Mouse (Mus musculus) liver, adult (tissue): Measurements from ENCODE around the gene Hyou1.

ENCODE experiments used
- GATA4 ChIP-seq: IDR thresholded peaks from 2 replicates; pipeline ENCODE4 v1.6.1; 2014; ENCODE audit warnings: mild to moderate bottlenecking, low read length; ENCODE audit not compliant: insufficient replicate concordance

Hyou1 gene

DNA sequence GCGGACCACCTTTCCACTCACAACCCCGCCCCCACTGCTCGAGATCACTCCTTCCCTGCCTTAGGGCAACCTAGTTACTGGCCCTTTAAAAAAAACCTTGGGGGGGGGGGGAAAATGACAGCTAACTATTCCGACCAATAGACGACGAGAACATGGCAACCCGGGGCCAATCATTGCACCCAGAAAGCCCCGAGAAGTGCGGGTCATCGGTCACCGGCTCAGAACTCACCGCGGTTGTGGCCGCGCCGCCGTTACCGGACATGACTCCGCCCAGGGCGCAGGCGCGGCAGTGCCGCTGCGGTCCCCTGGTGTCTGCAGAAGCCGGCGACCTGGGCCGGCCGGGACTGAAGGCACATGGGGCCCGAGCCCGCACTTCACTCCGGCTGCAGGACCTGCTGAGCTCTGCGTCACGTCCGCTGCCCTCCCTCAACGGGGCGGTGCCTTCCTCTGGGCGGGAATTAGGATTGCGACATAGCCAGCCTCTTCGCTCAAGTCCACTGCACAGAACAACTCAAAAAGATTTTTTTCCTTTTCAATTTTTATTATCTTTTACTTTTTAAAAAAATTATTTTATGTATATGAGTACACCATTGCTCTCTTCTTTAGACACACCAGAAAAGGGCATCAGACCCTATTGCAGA is 35.4 kb upstream of the Hyou1 start, which contains the start of gene Hmbs:
TSS of gene Hmbs (minus strand) at position 448 of the 641 bp plus-strand sequence.
- no peak; the same call in 1 of the 2 replicates for TF ChIP-seq GATA4

DNA sequence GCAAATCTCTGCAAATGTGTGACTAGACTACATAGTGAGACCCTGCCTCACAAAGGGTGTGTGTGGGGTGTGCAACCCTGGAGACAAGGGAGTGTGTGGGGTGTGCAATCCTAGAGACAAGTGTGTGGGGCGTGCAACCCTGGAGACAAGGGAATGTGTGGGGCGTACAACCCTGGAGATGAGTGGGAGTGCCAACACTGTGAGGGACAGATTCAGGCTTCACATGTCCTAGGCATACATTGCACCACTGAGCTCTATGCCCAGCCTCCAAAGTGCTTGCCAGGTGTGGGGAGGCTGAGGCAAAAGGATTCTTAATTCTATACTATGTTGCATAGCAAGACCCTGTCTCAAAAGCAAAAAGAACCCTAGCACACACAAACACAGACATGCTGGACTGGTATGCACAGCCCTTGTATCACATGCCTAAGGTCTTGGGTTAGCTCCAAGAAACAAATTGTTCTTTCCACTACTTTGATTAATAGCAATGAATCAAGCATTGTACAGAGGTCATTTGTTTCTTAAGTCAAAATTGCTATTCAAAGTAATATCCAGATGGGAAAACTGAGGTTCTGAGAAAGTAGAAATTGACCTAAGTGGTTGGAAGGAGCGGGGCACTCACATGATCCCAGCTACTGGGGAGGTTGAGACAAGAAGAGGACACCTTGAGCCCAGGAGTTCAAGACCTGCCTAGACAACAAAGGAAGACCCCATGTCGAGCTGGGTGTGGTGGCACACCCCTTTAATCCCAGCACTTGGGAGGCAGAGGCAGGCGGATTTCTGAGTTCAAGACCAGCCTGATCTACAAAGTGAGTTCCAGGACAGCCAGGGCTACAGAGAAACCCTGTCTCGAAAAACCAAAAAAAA is 33.5 kb upstream of the Hyou1 start:
- TF ChIP-seq GATA4: no peak

DNA sequence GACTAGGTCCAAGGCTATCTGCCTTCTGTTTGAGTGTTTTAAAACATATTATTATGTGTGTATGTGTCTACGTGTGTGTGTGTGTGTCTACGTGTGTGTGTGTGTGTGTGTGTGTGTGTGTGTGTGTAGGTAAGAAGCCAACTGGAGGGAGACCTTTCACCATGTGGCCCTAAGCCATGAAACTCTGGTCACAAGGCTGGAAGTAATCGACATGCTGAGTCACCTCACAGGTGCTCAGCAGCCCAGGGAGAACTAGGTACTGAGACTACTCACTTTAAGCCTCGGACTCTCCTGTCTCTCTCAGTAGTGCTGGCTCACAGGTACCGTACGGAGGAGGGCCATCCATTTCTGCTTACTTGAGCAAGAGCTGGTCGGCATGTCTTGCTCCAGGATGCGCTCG is 32.1 kb upstream of the Hyou1 start:
- TF ChIP-seq GATA4: no peak

DNA sequence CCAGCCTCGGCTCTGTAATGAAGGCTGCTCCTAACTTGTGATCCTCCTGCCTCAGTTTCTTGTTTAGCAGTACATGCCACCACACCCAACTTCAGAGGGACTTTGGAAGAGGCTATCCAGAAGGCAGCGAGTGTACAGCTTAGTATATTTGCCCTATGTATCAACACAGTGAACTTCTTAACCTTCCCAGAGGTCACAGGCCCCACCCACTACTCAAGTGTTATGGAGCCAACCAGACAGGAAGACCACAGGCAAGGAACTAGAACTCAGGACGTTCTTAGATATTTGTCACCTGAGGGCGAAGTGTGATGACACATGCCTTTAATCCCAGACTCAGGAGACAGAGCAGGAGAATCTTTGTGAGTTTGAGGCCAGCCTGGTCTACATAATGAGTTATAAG is 31.7 kb upstream of the Hyou1 start:
- no peak for TF ChIP-seq GATA4

DNA sequence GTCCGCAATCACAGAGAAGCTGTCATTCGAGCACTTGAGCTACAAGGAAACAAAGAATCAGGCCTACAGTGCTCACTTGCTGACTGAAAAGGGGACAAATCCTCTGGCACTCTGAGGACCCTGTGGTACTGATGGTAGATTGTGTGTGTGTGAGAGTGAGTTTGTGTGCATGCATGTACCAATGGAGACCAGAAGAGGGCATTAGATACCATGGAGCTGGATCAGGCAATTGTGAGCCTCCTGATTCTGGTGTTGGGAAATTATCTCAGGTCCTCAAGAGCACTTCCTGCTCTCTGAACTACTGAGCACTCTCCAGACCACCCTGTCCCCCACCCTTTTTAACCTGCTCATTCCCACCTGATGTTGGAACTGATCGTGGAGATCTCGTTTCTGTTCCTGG is 30.7 kb upstream of the Hyou1 start:
- TF ChIP-seq GATA4: no peak

DNA sequence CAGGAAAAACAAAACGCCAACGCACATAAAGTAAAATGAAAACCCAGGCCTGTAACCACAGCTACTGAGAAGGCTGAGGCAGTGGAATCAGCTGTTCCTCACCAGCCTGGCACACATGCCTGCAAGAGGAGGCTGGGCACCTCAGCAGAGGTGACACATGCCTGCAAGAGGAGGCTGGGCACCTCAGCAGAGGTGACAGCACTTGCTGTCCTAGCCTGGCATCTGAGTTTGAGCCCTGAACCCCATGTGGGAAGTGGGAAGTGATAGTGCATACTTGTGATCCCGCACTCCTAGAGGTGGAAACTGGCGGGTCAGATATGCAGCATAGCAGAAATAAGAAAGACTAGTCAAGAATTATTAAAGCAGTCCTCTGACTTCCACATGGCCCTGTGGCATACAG is 27.9 kb upstream of the Hyou1 start:
- no peak for TF ChIP-seq GATA4

DNA sequence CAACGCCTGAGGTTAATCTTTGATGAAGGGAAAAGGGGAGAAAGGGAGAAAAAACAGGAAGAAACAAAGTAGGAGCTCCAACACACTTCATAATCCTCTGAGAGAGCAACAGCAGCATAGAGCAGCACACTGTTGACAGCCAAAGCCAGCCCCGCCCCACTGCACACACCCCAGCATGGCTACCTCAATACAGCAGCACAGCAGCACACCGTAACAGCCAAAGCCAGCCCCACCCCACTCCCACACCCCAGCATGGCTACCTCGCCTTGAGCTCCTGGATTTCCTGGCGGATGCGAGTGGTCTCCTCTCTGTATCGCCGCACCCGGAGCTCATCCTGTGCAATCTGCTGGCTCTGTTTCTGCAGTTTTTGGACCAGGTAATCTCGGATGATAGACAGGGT is 27.0 kb upstream of the Hyou1 start:
- TF ChIP-seq GATA4: no peak

DNA sequence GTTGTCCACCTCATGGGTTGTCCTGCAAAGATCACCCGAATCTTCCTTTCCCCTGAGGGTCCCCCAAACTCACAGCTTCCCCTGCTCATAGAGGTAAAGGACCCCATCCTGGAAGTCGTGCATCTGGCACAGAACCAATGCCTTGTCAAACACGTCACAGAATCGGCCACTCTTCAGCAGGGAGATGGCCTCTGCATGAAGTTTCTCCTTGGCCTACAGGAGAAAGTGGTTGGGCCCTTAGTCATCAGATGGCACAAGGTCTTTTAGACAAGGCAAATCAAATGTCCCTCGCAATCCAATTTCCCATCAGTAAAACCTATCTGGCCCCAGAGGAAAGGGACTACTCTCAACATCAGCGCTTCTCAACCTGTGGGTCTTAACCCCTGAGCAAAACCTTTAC is 26.1 kb upstream of the Hyou1 start:
- no peak for TF ChIP-seq GATA4

DNA sequence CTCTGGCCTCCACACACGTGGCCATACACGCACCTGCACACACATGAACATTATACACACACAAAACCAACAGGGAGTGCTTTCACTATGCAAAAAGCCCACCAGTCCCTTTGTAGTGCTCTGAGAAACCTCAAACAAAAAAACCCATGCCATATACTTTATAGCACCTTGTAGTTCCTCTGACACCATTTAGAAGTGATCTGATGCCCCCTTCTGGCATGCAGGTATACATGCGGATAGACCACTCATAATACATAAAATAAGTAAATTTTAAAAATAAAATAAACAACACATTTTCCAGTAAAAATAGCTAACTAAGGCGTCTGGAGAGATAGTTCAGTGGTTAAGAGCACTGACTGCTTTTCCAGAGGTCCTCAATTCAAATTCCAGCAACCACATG is 22.1 kb upstream of the Hyou1 start:
- no peak for TF ChIP-seq GATA4

DNA sequence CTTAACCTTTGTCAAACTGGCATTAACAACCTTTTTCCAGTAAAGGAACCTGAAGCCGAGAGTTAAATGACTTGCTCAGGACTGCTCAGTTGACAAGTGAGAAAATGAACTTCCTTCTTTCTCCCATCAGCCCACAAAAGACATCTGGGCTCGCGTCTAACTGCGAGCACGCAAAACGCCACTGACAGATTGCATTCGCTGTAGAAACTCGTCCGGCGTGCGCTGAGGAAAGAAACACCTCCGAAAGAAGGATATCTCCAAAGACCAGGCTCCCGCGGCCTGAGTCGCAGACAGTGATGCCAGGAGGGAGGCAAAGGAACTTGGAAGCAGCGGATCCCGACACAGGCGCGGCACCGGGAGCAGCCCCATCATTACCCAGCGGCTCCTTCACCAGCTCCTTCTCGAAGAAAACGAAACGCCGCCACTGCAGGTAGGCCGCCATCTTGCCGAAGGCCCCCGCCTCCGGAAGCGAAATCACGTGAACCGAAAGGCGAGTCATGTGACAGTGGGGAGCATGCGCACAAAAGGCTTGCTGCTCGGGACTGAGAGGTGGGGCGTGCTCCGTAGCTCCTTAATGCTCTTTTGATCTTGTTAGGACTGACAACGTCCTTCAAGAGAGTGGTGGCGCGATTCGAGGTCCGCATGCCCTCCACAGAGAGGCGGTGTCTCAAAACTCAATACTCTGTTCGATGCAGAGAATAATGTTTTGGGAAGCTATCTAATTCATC is 17.9 kb upstream of the Hyou1 start, which contains the start of gene Vps11:
TSS of gene Vps11 (minus strand) at position 481 of the 728 bp plus-strand sequence.
- peak; percentile 32; the same call in 1 of the 2 replicates for TF ChIP-seq GATA4

DNA sequence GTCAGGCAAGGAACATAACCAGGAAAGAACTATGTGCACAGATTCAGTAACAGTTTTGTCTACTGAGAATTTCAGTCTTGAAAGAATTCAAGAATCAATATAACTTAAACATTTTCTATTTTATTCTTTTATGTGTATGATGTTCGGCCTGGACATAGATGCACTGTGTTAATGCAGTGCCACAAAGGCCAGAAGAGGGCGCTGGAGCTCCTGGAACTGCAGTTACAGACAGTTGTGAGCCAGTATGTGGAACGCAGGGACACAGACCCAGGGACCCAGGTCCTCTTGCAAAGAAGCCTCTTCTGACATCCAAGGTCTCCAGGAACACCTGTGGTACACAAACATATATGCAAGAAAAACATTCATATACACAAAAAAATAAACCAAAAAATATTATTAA is 14.8 kb upstream of the Hyou1 start:
- TF ChIP-seq GATA4: no peak

DNA sequence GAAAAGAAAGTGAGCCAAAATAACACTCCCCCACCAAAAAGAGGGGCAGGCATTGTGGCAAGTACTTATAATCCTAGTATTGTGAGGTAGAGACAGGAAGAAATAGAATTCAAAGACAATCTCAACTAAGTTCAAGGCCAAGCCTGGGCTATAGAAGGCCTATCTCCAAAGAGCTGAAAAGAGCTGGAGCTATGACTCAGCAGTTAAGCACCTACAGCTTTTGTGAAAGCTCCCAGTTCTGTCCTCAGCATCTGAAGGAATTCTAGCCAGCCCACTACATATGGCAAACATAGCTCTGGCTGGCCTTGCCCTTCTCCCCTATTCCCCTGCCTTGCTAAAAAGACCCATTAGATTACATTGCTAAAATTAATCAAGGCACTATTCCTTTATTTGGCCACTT is 5.9 kb upstream of the Hyou1 start:
- TF ChIP-seq GATA4: no peak

DNA sequence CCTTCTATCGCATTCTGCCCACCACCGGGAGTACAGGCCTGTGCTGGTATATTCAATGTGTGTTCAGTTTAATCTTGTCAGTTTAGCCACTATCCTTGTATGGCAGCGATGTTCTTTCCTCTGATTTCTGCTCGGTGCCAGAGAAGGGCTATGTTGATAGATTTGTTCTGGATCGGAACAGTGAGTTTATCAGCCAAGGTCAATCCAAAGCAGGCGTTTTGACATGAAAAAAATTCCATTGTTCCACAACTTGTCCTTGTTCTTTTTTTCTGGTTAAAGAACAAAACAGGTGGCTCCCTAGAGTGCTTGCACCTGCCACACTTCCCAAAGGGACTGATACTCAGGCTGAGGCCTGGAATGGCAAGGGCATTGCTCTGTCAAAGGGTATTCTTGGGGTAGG is 3.1 kb upstream of the Hyou1 start:
- TF ChIP-seq GATA4: no peak

DNA sequence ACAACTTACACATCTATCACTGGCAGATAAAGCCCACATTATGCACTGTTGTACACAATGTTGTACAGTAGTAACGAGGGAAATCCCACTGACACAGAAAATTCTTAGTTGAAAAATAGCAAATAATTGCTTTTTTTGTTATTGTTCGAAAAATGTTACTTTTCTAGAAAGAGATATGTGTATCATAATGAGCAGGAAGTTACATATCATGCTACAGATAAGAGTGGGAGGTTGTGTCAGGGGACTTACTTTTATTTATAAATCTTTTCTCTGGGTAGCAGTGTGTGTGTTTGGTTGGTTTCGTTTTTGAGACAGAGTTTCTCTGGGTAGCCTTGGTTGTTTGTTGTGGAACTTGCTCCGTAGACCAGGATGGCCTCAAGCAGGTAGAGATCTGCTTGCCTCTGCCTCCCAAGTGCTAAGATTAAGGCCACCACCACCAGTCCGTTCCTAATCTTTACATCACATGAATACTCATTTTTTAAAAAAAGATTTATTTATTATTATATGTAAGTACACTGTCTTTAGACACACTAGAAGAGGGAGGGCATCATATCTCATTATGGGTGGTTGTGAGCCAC is 1.0 kb upstream of the Hyou1 start:
- no peak for TF ChIP-seq GATA4

DNA sequence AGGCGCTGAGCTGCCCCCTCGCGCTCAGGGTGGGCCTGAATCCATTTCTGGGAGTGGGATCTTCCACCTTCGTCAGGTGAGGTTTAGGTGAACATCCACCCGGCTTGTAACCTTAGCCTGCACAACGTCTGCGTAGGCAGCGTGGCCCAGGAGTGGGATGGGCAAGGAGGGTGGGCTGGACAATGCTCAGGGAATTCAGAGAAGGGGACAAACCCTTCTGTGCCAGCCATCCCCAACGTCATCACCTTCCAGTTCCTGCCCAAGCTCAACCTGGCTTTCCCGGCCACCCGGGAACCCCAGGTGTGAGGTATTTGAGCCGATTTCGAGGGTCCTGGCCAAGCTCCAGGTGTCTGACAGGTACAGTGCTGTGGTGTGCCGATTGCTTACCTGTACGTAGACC is 572 bp downstream of the Hyou1 start:
- no peak for TF ChIP-seq GATA4
